Mouse (Mus musculus) limb, embryonic 14.5 days (tissue): ENCODE results near the gene Ripor1. TPM values are rescaled to one million over a fixed set of nuclear protein-coding genes. Genes with fewer than 3 reads are reported as not detected.

Experiments used
- ATAC-seq: fragments of 200-750 bp; cut with Nextera tagmentation; 2 replicates; pipeline ENCODE4 v1.8.0; 2017; ENCODE audit warnings: low read depth, moderate number of reproducible peaks, moderate TSS enrichment; ENCODE audit not compliant: low FRiP score
- DNase-seq: peaks from one replicate; pipeline ENCODE4 v3.0.0-alpha.2; 2015; ENCODE audit warnings: low spot score
- H3K27ac ChIP-seq: fragments of 300-500 bp; sonication (generic); replicated peaks from 2 replicates; pipeline ENCODE4 v1.5.1; 2014; ENCODE audit warnings: low read depth, mild to moderate bottlenecking, low read length, moderate library complexity, mixed read lengths
- H3K27me3 ChIP-seq: fragments of 300-500 bp; sonication (generic); 2 replicates; pipeline ENCODE4 v1.6.1; 2014; ENCODE audit warnings: low read length, mixed read lengths; ENCODE audit not compliant: control insufficient read depth, insufficient read depth
- H3K36me3 ChIP-seq: fragments of 300-500 bp; sonication (generic); 2 replicates; pipeline ENCODE4 v1.6.1; 2014; ENCODE audit warnings: mild to moderate bottlenecking, low read length, moderate library complexity, mixed read lengths; ENCODE audit not compliant: control insufficient read depth, insufficient read depth
- H3K4me1 ChIP-seq: fragments of 300-500 bp; sonication (generic); 2 replicates; pipeline ENCODE4 v1.6.1; 2014; ENCODE audit warnings: antibody characterized with exemption, low read length, mixed read lengths; ENCODE audit not compliant: control insufficient read depth, insufficient read depth
- H3K4me2 ChIP-seq: fragments of 300-500 bp; sonication (generic); replicated peaks from 2 replicates; pipeline ENCODE4 v1.6.1; 2014; ENCODE audit warnings: low read depth, mild to moderate bottlenecking, low read length, moderate library complexity; ENCODE audit not compliant: severe bottlenecking
- H3K4me3 ChIP-seq: fragments of 300-500 bp; sonication (generic); replicated peaks from 2 replicates; pipeline ENCODE4 v1.5.1; 2014; ENCODE audit warnings: low read length
- H3K9ac ChIP-seq: fragments of 300-500 bp; sonication (generic); 2 replicates; pipeline ENCODE4 v1.6.1; 2014; ENCODE audit warnings: mild to moderate bottlenecking, low read depth, low read length, moderate library complexity; ENCODE audit not compliant: severe bottlenecking
- H3K9me3 ChIP-seq: fragments of 300-500 bp; sonication (generic); 2 replicates; pipeline ENCODE4 v1.6.1; 2016; ENCODE audit warnings: low read length; ENCODE audit not compliant: control insufficient read depth
- POLR2A ChIP-seq: fragments of 200-500 bp; IDR thresholded peaks from 2 replicates; pipeline ENCODE4 v1.8.0; 2012; ENCODE audit warnings: inconsistent platforms, mild to moderate bottlenecking, moderate library complexity, borderline replicate concordance; ENCODE audit not compliant: insufficient read depth, insufficient read length; ENCODE audit errors: extremely low read depth
- WGBS: fragments of 180-500 bp; shearing (Covaris S2); extraction: QIAGEN DNeasy Blood & Tissue Kit; methylation state at CpG from one replicate; pipeline ENCODE4 v1.1.7; 2014; 5-methylcytosine and 5-hydroxymethylcytosine counted together
- polyA plus RNA-seq, 2 experiments: library from polyadenylated mRNA; depleted of rRNA in 1 of 2; stranded (reverse) in 1 of 2; unstranded in 1 of 2; fragments of >200 nt; fragmentation: Nextera tagmentation in 1 of 2; extraction: Ambion mirVana in 1 of 2; gene quantifications; 2 replicates each; pipeline versions ENCODE4 v1.2.1 to v1.2.3; 2012 to 2014

Ripor1 gene
- polyA plus RNA-seq, 2 experiments = 18.7 to 25.0 TPM

DNA sequence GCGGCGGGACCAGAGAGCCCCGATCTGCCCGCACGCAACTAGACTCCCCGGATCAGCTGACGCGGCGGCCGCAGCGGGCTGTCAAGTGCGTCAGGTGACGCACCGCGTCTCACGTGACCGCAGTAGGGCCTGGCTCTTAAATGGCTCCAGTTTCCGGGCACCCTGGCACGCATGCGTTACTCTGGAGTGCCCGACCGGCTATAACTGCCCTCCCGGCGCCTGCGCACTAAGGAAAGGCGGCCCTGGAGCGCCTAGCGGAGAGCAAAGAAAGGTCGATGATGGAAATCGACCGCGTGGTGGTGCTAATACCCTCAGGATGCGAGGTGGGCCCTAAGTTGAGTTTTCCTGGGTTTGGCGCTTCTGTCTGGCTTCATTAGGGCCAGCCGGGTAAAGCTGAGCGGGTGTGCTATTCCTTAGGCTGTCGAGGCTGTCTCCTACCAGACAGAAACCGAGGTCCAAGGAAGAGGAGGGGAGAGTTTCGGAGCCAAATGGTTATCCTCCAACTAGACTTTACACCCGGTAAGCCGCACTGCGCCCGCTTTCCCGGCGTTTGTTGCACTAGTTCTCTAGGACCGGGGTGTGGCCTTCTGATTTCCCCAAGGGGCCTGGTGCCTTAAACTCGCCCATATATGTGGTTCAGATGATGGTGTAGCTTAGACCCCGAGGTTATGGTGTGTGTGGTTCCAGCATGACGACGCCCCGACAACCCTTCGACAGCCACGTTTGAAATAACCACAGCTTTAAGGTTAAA is 38.9 kb upstream of the Ripor1 start, which contains the start of gene Atp6v0d1:
Gene Atp6v0d1 (minus strand): TSS at position 96 of the 751 bp plus-strand sequence.
- Histone ChIP-seq H3K4me1 (peaks cover 9% of the 10 kb centered on the region), H3K36me3 (no peaks in the 10 kb centered on the region; the same call in 1 of the 2 replicates), H3K27me3 (no peaks in the 10 kb centered on the region), H3K9me3 (no peaks in the 10 kb centered on the region), H3K9ac (peak within 1 kb of the TSS; percentile 83), H3K4me2 (peak within 1 kb of the TSS; percentile 83), H3K27ac (no peak within 1 kb of the TSS; the same call in 1 of the 2 replicates), H3K4me3 (peak within 1 kb of the TSS; percentile 94)
- DNase-seq (peak; percentile 99), ATAC-seq (peak; percentile 99)
- peak; percentile 84; the same call in 1 of the 2 replicates for TF ChIP-seq POLR2A
- WGBS = 3% methylated on average over 52 of the region's 53 CpGs

GRCm38 (mm10) chr8:105566703-105567595 is 38.1 kb upstream of the Ripor1 start:
- no peak for ATAC-seq
- no peak overlapping the region for H3K27ac ChIP-seq
- 24% methylated on average over 27 of the region's 27 CpGs for WGBS

DNA sequence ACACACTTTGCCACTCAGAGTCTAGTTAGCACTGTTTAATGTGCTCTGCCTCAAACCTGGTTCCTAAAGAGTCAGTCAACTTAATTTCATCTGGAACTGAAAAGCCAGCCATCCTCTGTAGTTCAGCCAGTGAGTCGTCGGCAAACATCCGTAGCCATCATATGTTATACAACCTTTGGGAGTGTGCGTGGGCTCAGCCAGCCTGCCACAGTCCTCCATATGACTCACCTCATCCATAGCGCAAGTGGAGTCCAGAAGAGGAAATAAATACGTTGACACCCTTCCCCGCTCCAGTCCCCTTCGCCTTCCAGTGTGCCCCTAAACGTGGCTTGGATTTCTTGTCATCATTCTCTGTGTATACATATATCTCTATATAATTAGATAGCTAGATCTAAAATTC is 33.2 kb upstream of the Ripor1 start:
- DNase-seq (no peak), ATAC-seq (no peak)
- no peak overlapping the region for H3K4me2 ChIP-seq
- H3K4me3 ChIP-seq = no peak overlapping the region
- no peaks in the 10 kb centered on the region for H3K9me3 ChIP-seq
- H3K36me3 ChIP-seq = no peaks in the 10 kb centered on the region
- peaks cover 4% of the 10 kb centered on the region for H3K4me1 ChIP-seq
- no peak for TF ChIP-seq POLR2A
- 89% methylated on average over 9 of the region's 9 CpGs for WGBS
- H3K9ac ChIP-seq = no peak overlapping the region
- H3K27ac ChIP-seq = no peak overlapping the region
- H3K27me3 ChIP-seq = no peaks in the 10 kb centered on the region

More at GRCm38 (mm10) chr8:105566703-105567595, 38.1 kb upstream of the Ripor1 start:
- no peak for TF ChIP-seq POLR2A
- no peaks in the 10 kb centered on the region for H3K27me3 ChIP-seq
- H3K9me3 ChIP-seq = no peaks in the 10 kb centered on the region
- peak overlapping the region; percentile 83 for H3K4me2 ChIP-seq
- H3K36me3 ChIP-seq = no peaks in the 10 kb centered on the region; the same call in 1 of the 2 replicates
- peak overlapping the region; percentile 94 for H3K4me3 ChIP-seq
- H3K9ac ChIP-seq = peak overlapping the region; percentile 54
- peaks cover 9% of the 10 kb centered on the region for H3K4me1 ChIP-seq
- no peak for DNase-seq

DNA sequence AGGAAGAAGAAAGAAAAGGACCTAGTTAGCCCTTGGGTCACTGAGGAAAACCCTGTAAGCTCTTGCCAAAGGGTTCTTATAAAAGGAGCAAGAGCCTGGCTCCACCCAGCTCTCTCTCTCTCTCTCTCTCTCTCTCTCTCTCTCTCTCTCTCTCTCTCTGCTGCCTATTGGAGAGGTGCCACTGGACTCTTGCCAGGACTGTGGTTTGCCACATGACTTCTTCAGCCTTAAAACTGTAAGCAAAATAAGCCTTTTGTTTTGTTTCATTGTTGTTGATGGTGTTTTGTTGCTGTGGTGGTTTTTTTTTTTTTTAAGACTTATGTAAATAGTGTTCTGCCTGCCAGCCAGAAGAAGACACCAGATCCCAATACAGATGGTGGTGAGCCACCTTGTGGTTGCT is 31.6 kb upstream of the Ripor1 start:
- no peak for TF ChIP-seq POLR2A
- no peak overlapping the region for H3K9ac ChIP-seq
- no peaks in the 10 kb centered on the region for H3K4me1 ChIP-seq
- ATAC-seq = no peak
- H3K4me2 ChIP-seq = no peak overlapping the region
- H3K9me3 ChIP-seq = no peaks in the 10 kb centered on the region
- DNase-seq = peak; percentile 49
- no peaks in the 10 kb centered on the region for H3K36me3 ChIP-seq
- H3K27me3 ChIP-seq = no peaks in the 10 kb centered on the region
- H3K27ac ChIP-seq = no peak overlapping the region
- H3K4me3 ChIP-seq = no peak overlapping the region

DNA sequence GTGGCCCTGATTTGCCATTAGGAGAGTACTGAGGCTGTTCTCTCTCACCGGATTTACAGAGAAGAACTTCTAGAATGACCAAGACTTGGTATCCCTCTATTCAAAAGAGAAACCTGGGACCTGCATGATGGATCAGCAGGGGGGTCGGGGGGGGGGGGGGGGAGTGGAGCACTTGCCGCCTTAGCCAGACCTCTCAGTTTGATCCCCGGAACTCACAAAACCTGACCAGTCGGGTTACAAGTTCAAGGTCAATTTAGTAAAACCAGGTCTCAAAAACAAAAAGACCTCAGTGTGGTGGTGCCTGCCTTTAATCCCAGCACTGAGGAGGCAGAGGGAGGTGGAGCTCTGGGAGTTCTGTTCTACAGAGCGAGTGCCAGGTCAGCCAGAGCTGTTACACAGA is 30.3 kb upstream of the Ripor1 start:
- Histone ChIP-seq H3K4me1 (no peaks in the 10 kb centered on the region), H3K4me3 (no peak overlapping the region), H3K9me3 (no peaks in the 10 kb centered on the region), H3K9ac (no peak overlapping the region), H3K27me3 (no peaks in the 10 kb centered on the region), H3K4me2 (no peak overlapping the region), H3K36me3 (no peaks in the 10 kb centered on the region), H3K27ac (no peak overlapping the region)
- DNase-seq (no peak), ATAC-seq (no peak)
- WGBS = 44% methylated on average over 6 of the region's 6 CpGs
- TF ChIP-seq POLR2A = no peak
